Mouse (Mus musculus): Measurements from ENCODE around the gene Vax2. TPM values are rescaled to one million over a fixed set of nuclear protein-coding genes. Genes with fewer than 3 reads are reported as not detected.

The Vax2 gene
- polyA plus RNA-seq, 1 experiment from 2014 or later, result not detected

- 2% methylated on average over 8 of the region's 8 CpGs for WGBS
- H3K36me3 ChIP-seq (ENCODE audit: control insufficient read depth, insufficient read depth, low read length), result no peaks in the 10 kb centered on the region
- ATAC-seq, result no peak
Observed at GRCm38 (mm10) chr6:83717026-83717425, 6.0 kb downstream of the Vax2 start.

DNA sequence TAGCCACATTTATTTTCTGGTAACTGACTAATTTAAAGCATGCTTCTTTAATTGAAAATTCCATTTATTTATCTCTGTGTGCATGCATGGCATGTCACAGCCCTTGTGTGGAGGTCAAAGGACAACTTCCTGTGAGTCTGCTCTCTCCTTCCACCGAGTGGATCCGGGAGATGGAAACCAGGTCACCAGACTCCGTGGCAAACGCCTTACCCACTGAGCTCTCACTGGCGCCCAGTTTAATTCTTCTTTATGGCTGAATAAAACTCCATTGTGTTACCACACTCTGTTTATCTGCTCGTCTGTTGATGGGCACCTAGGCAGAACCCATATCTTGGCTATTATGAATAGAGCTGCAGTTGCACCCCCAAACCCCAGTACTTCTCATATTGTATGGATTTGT is 11.5 kb downstream of the Vax2 start:
- no peak overlapping the region for H3K4me3 ChIP-seq (ENCODE audit: low read length)
- H3K27me3 ChIP-seq (replicated peaks; ENCODE audit: control insufficient read depth, insufficient read depth, low read length), result peaks cover 52% of the 10 kb centered on the region
- H3K4me1 ChIP-seq (ENCODE audit: control insufficient read depth, insufficient read depth, low read depth, low read length), result no peaks in the 10 kb centered on the region
- H3K9ac ChIP-seq (ENCODE audit: low read depth, low read length), result no peak overlapping the region
- no peak for ATAC-seq
- H3K36me3 ChIP-seq (ENCODE audit: control insufficient read depth, insufficient read depth, low read length), result no peaks in the 10 kb centered on the region
- WGBS, result 29% methylated on average over 6 of the region's 6 CpGs
- no peak overlapping the region for H3K4me2 ChIP-seq (ENCODE audit: low read length)
- H3K9me3 ChIP-seq (ENCODE audit: control insufficient read depth, low read length), result no peaks in the 10 kb centered on the region
- no peak overlapping the region for H3K27ac ChIP-seq (ENCODE audit: low read depth, low read length)

More at GRCm38 (mm10) chr6:83717026-83717425, 6.0 kb downstream of the Vax2 start:
- H3K4me3 ChIP-seq (ENCODE audit: low read length), result no peak overlapping the region
- H3K4me2 ChIP-seq (ENCODE audit: low read length), result no peak overlapping the region
- H3K9me3 ChIP-seq (ENCODE audit: control insufficient read depth, low read length), result no peaks in the 10 kb centered on the region
- no peak overlapping the region for H3K27ac ChIP-seq (ENCODE audit: low read depth, low read length)
- no peak overlapping the region for H3K9ac ChIP-seq (ENCODE audit: low read depth, low read length)
- H3K4me1 ChIP-seq (ENCODE audit: control insufficient read depth, insufficient read depth, low read depth, low read length), result peaks cover 1% of the 10 kb centered on the region
- peaks cover 82% of the 10 kb centered on the region for H3K27me3 ChIP-seq (replicated peaks; ENCODE audit: control insufficient read depth, insufficient read depth, low read length)

DNA sequence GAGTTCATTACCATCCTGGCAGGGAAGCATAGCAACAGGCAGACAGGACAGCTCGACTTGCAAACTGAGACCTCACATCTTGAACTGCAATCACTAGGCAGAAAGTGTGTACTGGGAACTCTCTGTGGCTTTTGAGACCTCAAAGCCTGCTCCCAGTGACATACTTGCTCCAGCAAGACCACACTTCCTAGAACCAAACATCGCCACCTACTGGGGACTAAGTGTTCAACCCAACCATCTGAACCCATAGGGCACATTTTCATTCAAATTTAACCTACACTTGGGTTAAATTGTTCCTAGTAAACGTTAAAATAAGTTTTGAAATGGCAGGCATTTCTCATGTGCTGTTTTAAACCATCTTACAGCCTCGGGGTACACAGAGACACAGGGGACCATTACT is 16.1 kb downstream of the Vax2 start:
- 42% methylated on average over 4 of the region's 4 CpGs for WGBS
- H3K27ac ChIP-seq (ENCODE audit: low read depth, low read length), result no peak overlapping the region
- no peaks in the 10 kb centered on the region for H3K36me3 ChIP-seq (ENCODE audit: control insufficient read depth, insufficient read depth, low read length)
- H3K4me3 ChIP-seq (ENCODE audit: low read length), result no peak overlapping the region
- H3K4me1 ChIP-seq (ENCODE audit: control insufficient read depth, insufficient read depth, low read depth, low read length), result no peaks in the 10 kb centered on the region
- no peaks in the 10 kb centered on the region for H3K9me3 ChIP-seq (ENCODE audit: control insufficient read depth, low read length)
- H3K27me3 ChIP-seq (replicated peaks; ENCODE audit: control insufficient read depth, insufficient read depth, low read length), result peaks cover 10% of the 10 kb centered on the region
- no peak overlapping the region for H3K9ac ChIP-seq (ENCODE audit: low read depth, low read length)
- ATAC-seq, result no peak
- H3K4me2 ChIP-seq (ENCODE audit: low read length), result no peak overlapping the region

DNA sequence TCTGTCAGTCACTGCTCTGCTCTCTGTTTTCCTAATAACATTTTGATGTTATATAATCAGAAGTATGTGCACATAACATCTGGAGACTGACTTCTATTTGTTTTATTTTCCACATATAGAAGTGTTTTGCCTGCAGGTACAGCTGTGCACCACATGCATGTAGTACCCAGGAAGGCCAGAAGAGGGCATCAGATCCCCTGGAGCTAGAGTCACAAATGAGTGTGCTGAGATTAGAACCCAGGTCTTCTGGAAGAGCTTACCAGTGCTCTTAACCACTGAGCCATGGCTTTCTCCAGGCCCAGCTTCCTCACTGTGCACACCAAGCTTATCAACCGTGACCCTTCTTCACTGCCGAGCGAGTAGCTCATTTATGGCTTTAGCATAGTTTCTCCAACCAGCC is 17.4 kb downstream of the Vax2 start:
- no peaks in the 10 kb centered on the region for H3K9me3 ChIP-seq (ENCODE audit: control insufficient read depth, low read length)
- ATAC-seq, result no peak
- no peak overlapping the region for H3K27ac ChIP-seq (ENCODE audit: low read depth, low read length)
- no peaks in the 10 kb centered on the region for H3K4me1 ChIP-seq (ENCODE audit: control insufficient read depth, insufficient read depth, low read depth, low read length)
- 95% methylated on average over 3 of the region's 3 CpGs for WGBS
- peaks cover 1% of the 10 kb centered on the region; the same call in 1 of the 2 replicates for H3K27me3 ChIP-seq (replicated peaks; ENCODE audit: control insufficient read depth, insufficient read depth, low read length)
- H3K4me3 ChIP-seq (ENCODE audit: low read length), result no peak overlapping the region
- no peak overlapping the region for H3K9ac ChIP-seq (ENCODE audit: low read depth, low read length)
- no peaks in the 10 kb centered on the region for H3K36me3 ChIP-seq (ENCODE audit: control insufficient read depth, insufficient read depth, low read length)
- no peak overlapping the region for H3K4me2 ChIP-seq (ENCODE audit: low read length)

- H3K9ac ChIP-seq (ENCODE audit: low read depth, low read length), result no peak overlapping the region
- H3K9me3 ChIP-seq (ENCODE audit: control insufficient read depth, low read length), result peaks cover 3% of the 10 kb centered on the region; the same call in 1 of the 2 replicates
- ATAC-seq, result no peak
- no peaks in the 10 kb centered on the region for H3K27me3 ChIP-seq (replicated peaks; ENCODE audit: control insufficient read depth, insufficient read depth, low read length)
- H3K27ac ChIP-seq (ENCODE audit: low read depth, low read length), result no peak overlapping the region
- no peaks in the 10 kb centered on the region for H3K4me1 ChIP-seq (ENCODE audit: control insufficient read depth, insufficient read depth, low read depth, low read length)
- H3K4me2 ChIP-seq (ENCODE audit: low read length), result no peak overlapping the region
- H3K4me3 ChIP-seq (ENCODE audit: low read length), result no peak overlapping the region
- H3K36me3 ChIP-seq (ENCODE audit: control insufficient read depth, insufficient read depth, low read length), result no peaks in the 10 kb centered on the region
- 68% methylated on average over 14 of the region's 14 CpGs for WGBS
Observed at GRCm38 (mm10) chr6:83729350-83729970, 18.4 kb downstream of the Vax2 start.

DNA sequence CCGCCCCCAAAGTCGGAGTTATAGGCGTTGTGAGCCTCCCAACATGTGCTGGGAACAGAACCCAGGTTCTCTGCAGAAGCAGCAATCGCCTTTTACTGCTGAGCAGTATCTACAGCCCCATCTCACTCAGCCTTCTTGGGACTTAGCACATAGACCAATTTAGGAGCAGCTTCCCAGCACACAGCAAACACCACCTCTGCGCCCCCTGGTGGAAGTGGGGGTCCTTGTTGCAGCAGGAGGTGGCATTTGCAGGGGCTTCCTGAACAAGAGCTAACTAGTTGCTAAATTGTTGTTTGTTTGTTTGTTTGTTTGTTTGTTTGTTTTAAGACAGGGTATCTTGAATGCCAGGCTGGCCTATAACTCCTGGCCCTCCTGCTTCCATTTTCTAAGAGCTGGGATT is 20.1 kb downstream of the Vax2 start:
- WGBS, result 34% methylated on average over 5 of the region's 5 CpGs
- ATAC-seq, result no peak
- Histone ChIP-seq H3K9me3 (ENCODE audit: control insufficient read depth, low read length) (peaks cover 3% of the 10 kb centered on the region; the same call in 1 of the 2 replicates), H3K9ac (ENCODE audit: low read depth, low read length) (no peak overlapping the region), H3K4me1 (ENCODE audit: control insufficient read depth, insufficient read depth, low read depth, low read length) (no peaks in the 10 kb centered on the region), H3K27ac (ENCODE audit: low read depth, low read length) (no peak overlapping the region), H3K4me3 (ENCODE audit: low read length) (no peak overlapping the region), H3K36me3 (ENCODE audit: control insufficient read depth, insufficient read depth, low read length) (no peaks in the 10 kb centered on the region), H3K4me2 (ENCODE audit: low read length) (no peak overlapping the region), H3K27me3 (replicated peaks; ENCODE audit: control insufficient read depth, insufficient read depth, low read length) (no peaks in the 10 kb centered on the region)

GRCm38 (mm10) chr6:83737311-83737710 is 26.2 kb downstream of the Vax2 start:
- Histone ChIP-seq H3K4me2 (ENCODE audit: low read length) (no peak overlapping the region), H3K9me3 (ENCODE audit: control insufficient read depth, low read length) (peaks cover 3% of the 10 kb centered on the region; the same call in 1 of the 2 replicates), H3K36me3 (ENCODE audit: control insufficient read depth, insufficient read depth, low read length) (no peaks in the 10 kb centered on the region), H3K27ac (ENCODE audit: low read depth, low read length) (no peak overlapping the region), H3K4me1 (ENCODE audit: control insufficient read depth, insufficient read depth, low read depth, low read length) (no peaks in the 10 kb centered on the region), H3K9ac (ENCODE audit: low read depth, low read length) (no peak overlapping the region), H3K4me3 (ENCODE audit: low read length) (no peak overlapping the region), H3K27me3 (replicated peaks; ENCODE audit: control insufficient read depth, insufficient read depth, low read length) (no peaks in the 10 kb centered on the region)
- WGBS, result 33% methylated on average over 12 of the region's 13 CpGs
- no peak for ATAC-seq

DNA sequence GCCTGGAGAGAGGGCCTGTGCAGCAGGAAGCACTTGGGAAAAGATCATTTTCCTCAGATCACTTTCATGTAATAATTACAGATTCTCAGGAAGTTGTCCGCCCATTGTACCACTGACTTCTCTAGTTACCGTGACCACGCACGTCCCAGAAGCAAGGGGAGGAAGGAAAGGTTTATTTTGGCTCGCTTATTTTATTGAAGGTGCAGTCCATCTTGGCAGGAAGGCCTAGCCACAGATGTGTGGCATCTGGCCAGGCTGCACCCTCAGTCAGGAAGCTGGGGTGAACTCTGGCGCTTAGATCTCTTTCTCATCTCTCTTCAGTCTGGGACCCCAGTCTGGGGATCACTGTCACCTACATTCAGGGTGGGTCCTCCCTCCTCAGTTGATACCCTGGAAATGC is 27.5 kb downstream of the Vax2 start:
- no peak overlapping the region for H3K27ac ChIP-seq (ENCODE audit: low read depth, low read length)
- no peak for ATAC-seq
- H3K4me3 ChIP-seq (ENCODE audit: low read length), result no peak overlapping the region
- H3K9me3 ChIP-seq (ENCODE audit: control insufficient read depth, low read length), result peaks cover 3% of the 10 kb centered on the region; the same call in 1 of the 2 replicates
- 76% methylated on average over 6 of the region's 6 CpGs for WGBS
- H3K4me2 ChIP-seq (ENCODE audit: low read length), result no peak overlapping the region
- H3K9ac ChIP-seq (ENCODE audit: low read depth, low read length), result no peak overlapping the region
- no peaks in the 10 kb centered on the region for H3K36me3 ChIP-seq (ENCODE audit: control insufficient read depth, insufficient read depth, low read length)
- no peaks in the 10 kb centered on the region for H3K27me3 ChIP-seq (replicated peaks; ENCODE audit: control insufficient read depth, insufficient read depth, low read length)
- H3K4me1 ChIP-seq (ENCODE audit: control insufficient read depth, insufficient read depth, low read depth, low read length), result no peaks in the 10 kb centered on the region

DNA sequence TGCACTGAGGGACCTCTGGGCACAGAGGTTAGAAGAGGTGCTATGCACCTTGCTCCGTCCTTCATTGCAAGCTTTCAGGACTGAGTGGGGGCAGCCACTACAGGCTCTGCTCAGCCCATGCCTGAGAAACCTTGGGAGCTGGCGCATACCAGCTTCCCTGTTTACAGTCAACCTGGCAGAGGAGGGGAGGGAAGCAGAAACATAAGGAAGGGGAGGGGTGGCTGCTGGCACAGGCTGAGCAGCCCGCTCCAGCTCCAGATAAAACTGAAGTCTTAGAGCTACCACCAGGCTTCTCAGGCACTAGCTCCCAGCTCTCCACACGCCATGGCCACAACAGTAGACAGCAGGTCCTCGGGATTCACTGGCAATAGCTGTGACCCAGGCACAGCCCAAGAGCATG is 31.7 kb downstream of the Vax2 start, which contains the start of gene Atp6v1b1:
Atp6v1b1 (plus strand) TSS at position 230 of the 400 bp plus-strand sequence.
- no peak for ATAC-seq
- Histone ChIP-seq H3K9ac (ENCODE audit: low read depth, low read length) (no peak within 1 kb of the TSS), H3K4me3 (ENCODE audit: low read length) (no peak within 1 kb of the TSS), H3K27me3 (replicated peaks; ENCODE audit: control insufficient read depth, insufficient read depth, low read length) (no peaks in the 10 kb centered on the region; the same call in 1 of the 2 replicates), H3K4me1 (ENCODE audit: control insufficient read depth, insufficient read depth, low read depth, low read length) (no peaks in the 10 kb centered on the region), H3K4me2 (ENCODE audit: low read length) (no peak within 1 kb of the TSS), H3K27ac (ENCODE audit: low read depth, low read length) (no peak within 1 kb of the TSS), H3K36me3 (ENCODE audit: control insufficient read depth, insufficient read depth, low read length) (no peaks in the 10 kb centered on the region), H3K9me3 (ENCODE audit: control insufficient read depth, low read length) (no peaks in the 10 kb centered on the region)
- WGBS, result 48% methylated on average over 5 of the region's 5 CpGs
